10 mouse cellular contexts compared by ENCODE assay signal in the genomic region with DNA sequence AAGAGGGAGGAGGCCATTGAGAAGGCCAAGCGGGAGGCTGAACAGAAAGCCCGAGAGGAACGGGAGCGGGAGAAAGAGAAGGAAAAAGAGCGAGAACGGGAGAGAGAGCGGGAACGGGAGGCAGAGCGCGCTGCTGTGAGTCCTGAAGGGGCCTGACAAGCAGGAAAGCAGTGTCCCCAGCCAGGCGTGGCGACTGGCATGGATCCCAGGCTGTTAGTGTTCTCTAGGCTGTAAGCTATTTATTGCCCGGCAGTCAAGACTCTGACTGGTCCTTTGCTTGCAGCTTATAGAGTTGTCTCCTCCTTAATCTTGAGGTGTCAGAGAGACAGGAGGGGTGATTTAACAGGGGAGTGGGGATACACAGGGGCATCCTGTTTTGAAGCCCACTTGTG. TPM values are rescaled to one million over a fixed set of nuclear protein-coding genes. Genes with fewer than 3 reads are reported as not detected.
DNase-seq lines count a peak whose midpoint lies in the region; ATAC-seq and TF ChIP-seq lines count a peak whose summit lies in the region.
"Had no signal": no experiment of that assay in that cellular context is flagged by ENCODE, and none has a peak within 500 bp of the region (broad histone marks: within the 10 kb centered on the region; RNA-seq: fewer than 3 reads in every experiment).

No protein-coding gene starts in this region.

- H3K4me3 ChIP-seq in hindbrain, postnatal 0 days (ENCODE audit: low read length): no peak overlapping the region

- H3K4me1 ChIP-seq in hindbrain, postnatal 0 days (ENCODE audit: insufficient read depth, low read length): no peaks in the 10 kb centered on the region

- H3K36me3 ChIP-seq in hindbrain, postnatal 0 days (ENCODE audit: insufficient read depth, low read length): peaks cover 72% of the 10 kb centered on the region

- H3K9me3 ChIP-seq in hindbrain, postnatal 0 days (ENCODE audit: low read length): no peaks in the 10 kb centered on the region

- ATAC-seq in hindbrain, postnatal 0 days: no peak
- no peak for ATAC-seq in CD4-positive, CD25-positive, alpha-beta regulatory T cell, adult 4 months
- ATAC-seq: Patski had no signal

- intact Hi-C loops in left cerebral cortex, postnatal 4 days (cut with DNase I): no loop called here
- intact Hi-C loops in left cerebral cortex, postnatal 25 days (cut with DNase I): no loop called here

- 70% methylated on average over 13 of the region's 13 CpGs for WGBS in hindbrain, postnatal 0 days

- DNase-seq in cerebellum, postnatal 25 days: peak; percentile 46 to 69
- DNase-seq in cerebellum, postnatal 14 days: no peak
- peak; percentile 36 for DNase-seq in left cerebral cortex, postnatal 4 days
- DNase-seq in left cerebral cortex, postnatal 25 days (ENCODE audit: low spot score in 2 of 2): no peak
- peak; percentile 53 for DNase-seq in hindbrain, postnatal 0 days (ENCODE audit: low spot score)
- DNase-seq in lung, postnatal 25 days (ENCODE audit: low spot score): peak; percentile 30
- no peak for DNase-seq in frontal cortex, postnatal 10 days (ENCODE audit: low spot score in 2 of 2)

- no peak overlapping the region for H3K9ac ChIP-seq in hindbrain, postnatal 0 days (replicated peaks; ENCODE audit: low read length)

- H3K27ac ChIP-seq in hindbrain, postnatal 0 days: peak overlapping the region; percentile 16; the same call in 1 of the 2 replicates
- H3K27ac ChIP-seq: macrophage had no signal

- H3K4me2 ChIP-seq in hindbrain, postnatal 0 days (ENCODE audit: low read depth, low read length): no peak overlapping the region

- no peaks in the 10 kb centered on the region for H3K27me3 ChIP-seq in hindbrain, postnatal 0 days (ENCODE audit: insufficient read depth, low read length)
- H3K27me3 ChIP-seq: Patski had no signal

- TF ChIP-seq CTCF in hindbrain, postnatal 0 days (IDR thresholded peaks at IDR 0.05; ENCODE audit: low read depth): no peak

RNA-seq across cellular contexts. Expression of a gene that starts 35.9 kb away (rescaled TPM):
- 10 to 100 TPM; 40.9 to 41.7 TPM for total RNA-seq in left cerebral cortex, postnatal 4 days (2021)
- total RNA-seq in left cerebral cortex, postnatal 25 days (2021): 10 to 100 TPM; 43.0 to 45.1 TPM
- total RNA-seq in hindbrain, postnatal 0 days (2014; rRNA removed): 49.6 and 51.3 TPM in 2 replicates
- 41.7 and 47.5 TPM in 2 replicates for polyA plus RNA-seq in hindbrain, postnatal 0 days (2015; fragmentation: Nextera tagmentation; extraction: Ambion mirVana)
- not detected for polyA plus RNA-seq in CD4-positive, CD25-positive, alpha-beta regulatory T cell, adult 4 months (2017; shearing (Covaris generic))
- polyA plus RNA-seq: macrophage, Patski had no signal

Comparison
In these comparisons a context has a peak if more than half of its experiments do, and no peak if none do; other contexts are left out.
1. DNase-seq: peak in cerebellum, postnatal 25 days (2 of 2), left cerebral cortex, postnatal 4 days (single experiment), hindbrain, postnatal 0 days (single experiment) and lung, postnatal 25 days (single experiment); none in cerebellum, postnatal 14 days (0 of 2), left cerebral cortex, postnatal 25 days (0 of 2) and frontal cortex, postnatal 10 days (0 of 2).